Mouse (Mus musculus) embryo, embryonic 11.5 days (tissue): ENCODE results near the gene Lsm2.
"Not testable (repeated sequence)": the region's sequence is repeated elsewhere in the genome, so short reads cannot be mapped to it uniquely, and the experiment has no call there.

Experiments
- DNase-seq: peaks from one replicate; pipeline ENCODE4 v3.0.0-alpha.2; 2012; ENCODE audit warnings: low read depth, low spot score

The Lsm2 gene

GRCm38 (mm10) chr17:34956340-34956739 is 25.3 kb upstream of the Lsm2 start:
- no peak for DNase-seq

- not testable (repeated sequence) for DNase-seq
Observed at GRCm38 (mm10) chr17:34957291-34957690, 24.4 kb upstream of the Lsm2 start.

- not testable (repeated sequence) for DNase-seq
Observed at GRCm38 (mm10) chr17:34957966-34958365, 23.7 kb upstream of the Lsm2 start.

- DNase-seq, result not testable (repeated sequence)
Observed at GRCm38 (mm10) chr17:34958734-34959129, 22.9 kb upstream of the Lsm2 start.

- DNase-seq, result peak; percentile 62
Observed at GRCm38 (mm10) chr17:34959130-34959778, 22.4 kb upstream of the Lsm2 start, which contains the start of gene Hspa1b. Hspa1b (minus strand) TSS chr17:34959238.

- DNase-seq, result no peak
Observed at GRCm38 (mm10) chr17:34959881-34960515, 21.7 kb upstream of the Lsm2 start.

GRCm38 (mm10) chr17:34960702-34961493 is 20.8 kb upstream of the Lsm2 start:
- no peak for DNase-seq

GRCm38 (mm10) chr17:34962125-34962524 is 19.5 kb upstream of the Lsm2 start:
- DNase-seq, result no peak

GRCm38 (mm10) chr17:34962841-34963240 is 18.8 kb upstream of the Lsm2 start:
- no peak for DNase-seq

- no peak for DNase-seq
Observed at GRCm38 (mm10) chr17:34964640-34965049, 17.0 kb upstream of the Lsm2 start.

- DNase-seq, result no peak
Observed at GRCm38 (mm10) chr17:34965627-34966026, 16.0 kb upstream of the Lsm2 start.

GRCm38 (mm10) chr17:34969822-34970221 is 11.8 kb upstream of the Lsm2 start, which contains the start of gene Gm20481:
Gm20481 (plus strand) TSS chr17:34969912.
- not testable (repeated sequence) for DNase-seq

- not testable (repeated sequence) for DNase-seq
Observed at GRCm38 (mm10) chr17:34970850-34971249, 10.8 kb upstream of the Lsm2 start.

- not testable (repeated sequence) for DNase-seq
Observed at GRCm38 (mm10) chr17:34971694-34972068, 10.0 kb upstream of the Lsm2 start.

- DNase-seq, result peak; percentile 46
Observed at GRCm38 (mm10) chr17:34972069-34972749, 9.5 kb upstream of the Lsm2 start, which contains the start of the genes Hspa1a and Hspa1l. Hspa1a (minus strand) TSS chr17:34972156. Hspa1l (plus strand) TSS chr17:34972703.

GRCm38 (mm10) chr17:34975581-34976492 is 5.8 kb upstream of the Lsm2 start:
- DNase-seq, result no peak

GRCm38 (mm10) chr17:34977000-34977399 is 4.7 kb upstream of the Lsm2 start:
- DNase-seq, result no peak

- DNase-seq, result no peak
Observed at GRCm38 (mm10) chr17:34978239-34978638, 3.4 kb upstream of the Lsm2 start.

- no peak for DNase-seq
Observed at GRCm38 (mm10) chr17:34979631-34980030, 2.0 kb upstream of the Lsm2 start.

- no peak for DNase-seq
Observed at GRCm38 (mm10) chr17:34980655-34981054, 1.0 kb upstream of the Lsm2 start.

GRCm38 (mm10) chr17:34982328-34982727 is 666 bp downstream of the Lsm2 start:
- no peak for DNase-seq
